Mouse (Mus musculus) lung, postnatal 4 days (tissue): ENCODE data around the gene Pbld1.
A peak's percentile ranks its signal among the peaks of the same experiment; 100 is the strongest.

ENCODE experiments used
- DNase-seq, 2 experiments: peaks; one replicate each; pipeline ENCODE4 v3.0.0; 2021

Gene Pbld1

DNA sequence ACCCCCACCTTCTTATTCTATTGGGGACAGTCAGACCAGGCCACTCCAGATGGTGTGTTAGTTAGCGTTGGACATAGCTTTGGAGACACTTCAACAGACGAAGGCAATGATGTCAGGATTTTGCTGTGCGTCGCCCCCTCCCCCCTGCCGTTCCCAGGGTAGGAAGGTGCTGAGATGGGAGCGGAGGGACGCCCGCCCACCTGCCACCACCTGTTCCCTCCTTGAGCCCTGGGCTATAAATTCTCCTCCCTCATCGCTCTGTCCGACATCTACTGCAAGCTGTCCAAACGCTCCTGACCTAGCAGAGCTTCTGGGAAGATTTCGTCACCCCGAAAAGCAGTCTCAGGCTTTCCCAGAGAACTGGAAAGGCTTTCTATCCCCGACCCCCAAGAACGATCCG, 39.6 kb downstream of the Pbld1 start, which contains the start of gene Atoh7:
Gene Atoh7, plus strand, starts transcription at position 131 of the 400 bp plus-strand sequence.
- no peak for DNase-seq

DNA sequence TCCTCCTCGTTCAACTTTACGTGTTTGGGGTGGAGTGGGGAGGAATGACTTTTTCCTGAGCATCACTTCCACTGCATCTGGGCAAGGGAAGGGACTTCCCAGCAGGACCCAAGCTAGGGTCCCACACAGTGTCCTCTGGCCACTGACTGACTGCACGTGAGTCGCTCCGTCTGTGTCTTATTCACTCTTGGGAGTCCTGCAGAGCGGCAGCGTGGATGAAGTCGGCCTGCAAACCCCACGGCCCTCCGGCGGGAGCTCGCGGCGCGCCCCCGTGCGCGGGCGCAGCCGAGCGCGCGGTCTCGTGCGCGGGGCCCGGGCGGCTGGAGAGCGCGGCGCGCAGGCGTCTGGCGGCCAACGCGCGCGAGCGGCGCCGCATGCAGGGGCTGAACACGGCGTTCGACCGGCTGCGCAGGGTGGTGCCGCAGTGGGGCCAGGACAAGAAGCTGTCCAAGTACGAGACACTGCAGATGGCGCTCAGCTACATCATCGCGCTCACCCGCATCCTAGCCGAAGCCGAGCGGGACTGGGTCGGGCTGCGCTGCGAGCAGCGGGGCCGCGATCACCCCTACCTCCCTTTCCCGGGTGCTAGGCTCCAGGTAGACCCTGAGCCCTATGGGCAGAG, 40.1 kb downstream of the Pbld1 start:
- DNase-seq, result peak; percentile 32 to 65

DNA sequence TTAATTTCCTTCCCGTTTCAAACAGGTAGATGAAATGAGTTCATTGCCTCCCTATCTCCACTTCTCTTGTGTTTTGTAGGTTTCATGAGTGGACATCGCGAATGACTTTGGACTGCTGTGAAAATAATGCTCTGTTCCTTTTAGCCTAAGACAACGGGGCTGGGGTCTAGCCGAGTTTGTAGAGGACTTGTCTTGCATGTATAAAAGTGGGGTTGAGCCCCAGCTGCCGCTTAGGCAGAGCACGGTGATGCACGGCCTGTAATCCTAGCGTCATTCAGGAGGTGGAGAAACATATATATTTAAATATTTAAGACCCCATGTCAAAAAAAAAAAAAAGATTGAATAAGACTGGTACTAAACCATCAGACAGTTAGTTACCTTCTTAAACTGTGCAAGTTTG, 40.7 kb downstream of the Pbld1 start:
- DNase-seq, result no peak

DNA sequence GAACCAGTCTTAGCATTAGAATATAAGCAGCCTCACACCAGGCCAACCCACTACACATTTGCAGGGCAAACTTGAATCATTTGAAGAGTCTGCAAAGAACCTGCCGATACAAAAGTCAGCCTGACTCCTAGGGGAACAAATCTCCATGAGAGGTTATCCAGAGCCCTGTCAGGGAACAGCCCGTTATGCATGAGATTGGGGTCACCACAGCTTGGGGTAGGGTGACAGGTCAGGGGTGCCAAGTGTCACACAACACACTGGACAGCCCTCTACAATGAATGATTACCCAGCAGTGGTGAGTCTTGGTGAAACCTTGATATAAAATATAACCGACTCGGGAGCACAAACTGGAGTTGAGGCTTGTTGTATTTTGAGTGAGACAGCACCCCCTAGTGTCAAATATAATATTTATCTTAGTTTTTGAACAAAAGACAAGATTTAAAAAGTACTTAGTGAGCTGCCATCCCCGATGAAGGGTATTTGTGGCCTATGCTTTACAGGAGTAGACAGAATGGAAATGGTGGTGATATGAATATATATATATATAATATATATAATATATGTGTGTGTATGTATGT, 53.2 kb downstream of the Pbld1 start:
- no peak for DNase-seq

DNA sequence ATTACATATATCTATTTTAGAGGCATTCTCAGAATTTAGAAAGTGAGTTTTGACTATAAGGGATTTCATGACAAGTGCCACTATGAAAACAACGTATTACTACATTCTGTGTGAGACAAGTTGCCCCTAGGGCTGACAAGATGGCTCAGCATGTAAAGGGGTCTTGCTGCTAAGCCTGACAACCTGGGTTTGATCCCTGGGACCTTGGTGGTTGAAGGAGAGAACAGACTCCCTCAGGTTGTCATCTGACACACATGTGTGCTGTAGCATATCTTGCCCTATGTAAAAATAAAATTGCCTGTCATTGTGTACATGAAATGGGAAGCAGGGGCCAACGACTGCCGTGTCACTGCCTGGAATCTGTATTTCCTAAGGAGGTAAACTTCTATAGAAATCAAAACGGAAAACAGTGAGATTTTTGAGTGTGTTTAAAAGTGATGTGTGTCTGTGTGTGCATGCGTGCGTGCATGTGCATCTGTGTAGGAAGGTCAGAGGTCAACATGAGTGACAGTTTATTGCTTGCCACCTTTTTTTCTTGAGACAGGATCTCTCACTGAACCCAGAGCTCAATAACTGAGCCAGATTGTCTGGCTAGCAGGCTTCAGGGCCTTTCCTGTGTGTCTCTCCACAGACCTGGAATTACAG, 53.9 kb downstream of the Pbld1 start:
- DNase-seq, result no peak

DNA sequence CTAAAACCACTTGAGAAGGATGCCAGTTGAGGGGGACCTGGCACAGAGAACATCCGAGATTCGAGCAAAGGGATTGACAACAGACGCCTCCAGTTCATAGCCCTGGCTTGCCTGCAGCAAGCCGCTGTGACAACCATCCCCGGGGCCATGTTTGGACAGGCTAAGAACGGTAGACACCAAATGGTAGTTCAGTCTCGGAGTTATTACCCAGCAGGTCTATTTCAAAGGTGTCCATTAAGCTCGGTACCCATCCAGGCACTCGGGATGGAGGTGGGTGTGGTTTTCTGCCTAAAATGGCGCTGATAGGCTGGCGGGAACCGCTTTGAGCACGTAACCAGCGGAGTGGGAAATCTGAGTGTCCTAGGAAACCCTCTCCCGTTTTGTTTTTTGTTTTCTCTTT, 55.9 kb downstream of the Pbld1 start:
- DNase-seq, result no peak

DNA sequence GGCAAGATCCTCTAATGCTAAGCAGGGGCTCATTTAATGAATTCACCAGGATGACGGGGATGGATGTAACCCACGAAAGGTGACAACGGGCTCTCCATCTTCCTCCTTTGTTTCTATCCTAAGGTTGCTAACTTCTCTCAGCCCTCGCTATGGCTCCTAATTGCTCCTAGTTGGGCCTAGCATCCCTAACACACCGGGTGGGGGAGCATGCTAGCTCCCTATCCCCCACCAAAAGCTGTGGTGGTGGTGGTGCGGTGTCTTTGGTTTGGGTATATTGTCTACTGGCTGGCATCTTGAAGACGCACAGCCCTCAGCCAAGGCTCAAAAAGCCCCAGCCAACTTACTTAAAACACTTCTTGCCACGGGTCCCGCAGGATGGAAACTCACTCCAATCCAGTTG, 56.4 kb downstream of the Pbld1 start:
- no peak for DNase-seq

DNA sequence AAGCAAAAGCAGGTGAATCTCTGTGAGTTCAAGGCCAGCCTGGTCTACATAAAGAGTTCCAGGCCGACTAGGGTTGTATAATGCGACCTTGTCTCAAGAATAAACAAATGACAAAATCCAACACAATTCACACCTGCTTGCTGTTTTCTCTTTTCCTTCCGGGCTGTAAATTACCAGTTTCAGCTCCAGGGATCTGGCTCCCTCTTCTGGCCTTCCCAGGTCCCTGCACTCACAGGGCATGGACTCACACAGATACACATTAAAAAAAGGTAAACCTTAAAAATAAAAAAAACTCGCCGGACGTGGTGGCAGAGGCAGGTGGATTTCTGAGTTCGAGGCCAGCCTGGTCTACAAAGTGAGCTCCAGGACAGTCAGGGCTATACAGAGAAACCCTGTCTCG, 57.6 kb downstream of the Pbld1 start:
- no peak for DNase-seq

DNA sequence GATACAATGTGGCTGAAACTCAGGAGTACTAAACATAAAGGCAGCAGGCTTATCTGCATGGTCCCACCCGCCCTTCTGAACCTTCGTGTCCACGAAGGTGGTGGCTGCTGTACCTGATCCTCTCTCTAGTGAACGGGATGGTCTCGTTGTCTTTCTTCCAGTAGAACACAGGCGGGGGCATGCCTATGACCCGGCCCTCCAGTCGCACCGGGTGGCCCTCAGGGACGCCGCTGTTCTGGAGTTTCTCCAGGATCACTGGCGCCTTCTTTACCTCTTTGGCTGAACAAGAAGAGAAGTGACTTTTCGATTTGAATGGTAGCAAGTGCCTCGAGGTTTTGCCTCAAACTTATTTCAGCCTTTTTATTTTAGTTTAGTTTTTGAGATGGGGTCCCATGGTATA, 60.0 kb downstream of the Pbld1 start:
- no peak for DNase-seq

DNA sequence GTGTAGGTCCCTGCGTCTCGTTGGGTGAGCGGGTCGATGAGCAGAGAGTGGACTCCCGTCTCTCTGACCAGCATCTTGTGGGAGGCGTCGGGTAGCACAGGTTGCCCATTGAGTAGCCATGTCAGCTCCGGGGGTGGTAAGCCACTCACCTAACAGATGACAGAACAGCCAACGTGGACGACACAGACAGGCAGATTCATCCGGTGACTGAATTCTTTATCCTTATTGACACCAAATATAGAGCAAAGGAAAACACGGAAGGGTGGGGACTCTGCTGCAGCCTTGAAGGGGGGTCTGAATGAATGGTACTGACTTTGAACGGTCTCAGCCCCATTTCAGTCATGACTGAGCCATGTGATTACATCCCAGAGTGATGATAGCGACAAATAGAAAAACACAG, 62.0 kb downstream of the Pbld1 start:
- DNase-seq, result no peak

DNA sequence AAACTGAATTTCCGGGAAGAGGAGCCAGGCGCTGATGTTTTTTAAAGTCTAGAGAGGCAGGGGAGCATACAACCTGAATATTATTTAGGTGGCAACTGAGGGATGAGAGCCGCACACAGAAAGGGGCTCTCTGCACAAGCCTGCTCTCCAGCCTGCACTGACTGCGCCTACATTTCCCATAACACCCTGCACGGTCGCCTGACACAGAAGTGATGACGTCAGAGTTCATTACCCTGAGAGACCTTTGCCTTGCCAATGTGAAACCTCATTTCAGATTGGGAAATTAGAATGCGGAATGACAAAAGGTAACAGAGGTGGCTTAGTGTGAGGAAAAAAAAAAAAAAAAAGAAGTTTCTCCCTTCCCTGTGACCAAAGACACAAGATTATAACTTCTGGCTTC, 62.6 kb downstream of the Pbld1 start:
- DNase-seq, result peak; percentile 24 to 29

DNA sequence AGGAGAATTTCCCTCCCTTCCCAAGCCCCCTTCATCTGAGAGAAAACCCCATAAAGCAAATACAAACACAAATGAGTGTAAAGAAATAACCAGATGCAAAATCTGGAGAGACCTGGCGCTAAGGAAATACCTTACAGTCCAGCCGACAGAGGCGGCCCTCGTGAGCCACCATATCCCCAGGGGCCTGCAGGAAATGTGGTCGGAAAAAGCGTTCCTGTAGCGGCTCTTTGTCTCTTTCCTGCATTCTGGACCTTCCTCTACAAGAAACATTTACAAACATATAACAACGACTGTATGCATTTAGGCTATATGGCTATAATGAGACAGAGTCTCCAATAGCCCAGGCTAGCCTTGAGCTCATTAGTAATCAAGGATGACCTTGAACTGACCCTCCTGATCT, 63.2 kb downstream of the Pbld1 start:
- DNase-seq, result no peak

DNA sequence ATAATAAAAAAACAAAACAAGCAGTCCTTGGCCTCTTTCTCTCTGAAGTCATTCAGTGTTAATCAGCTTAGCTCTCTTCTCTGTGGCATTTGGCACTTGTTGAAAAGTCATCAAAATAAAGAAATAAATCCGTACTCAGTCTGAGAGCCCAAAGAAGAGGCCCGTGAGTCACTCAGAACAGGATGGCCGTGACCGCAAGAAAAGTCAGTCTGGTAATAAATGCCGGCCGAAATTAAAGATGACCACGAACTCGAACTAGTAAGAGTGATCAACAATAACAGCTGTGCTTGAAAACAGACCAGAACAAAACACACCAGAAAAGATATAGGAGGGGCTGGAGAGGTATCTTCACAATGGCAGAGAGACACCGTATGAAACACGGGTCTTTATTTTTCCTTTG, 64.1 kb downstream of the Pbld1 start:
- no peak for DNase-seq

DNA sequence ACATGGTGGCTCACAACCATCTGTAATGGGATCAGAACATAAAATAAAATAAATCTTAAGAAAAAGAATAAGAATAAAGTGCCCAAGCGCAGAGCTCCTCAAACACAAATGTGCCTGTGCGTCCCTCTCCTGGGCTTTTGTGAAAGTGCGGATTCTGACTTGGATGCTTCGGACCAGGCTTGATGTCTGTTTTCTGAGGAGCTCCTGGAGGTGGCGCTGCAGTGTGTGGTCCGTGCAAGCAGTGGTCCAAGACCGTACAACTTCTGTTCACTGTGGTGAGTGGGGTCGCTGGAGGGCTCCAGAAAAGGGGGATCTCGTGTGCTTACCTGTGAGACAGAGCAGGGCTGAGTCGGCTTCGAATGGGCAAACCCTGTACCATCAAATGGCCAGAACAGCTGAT, 65.4 kb downstream of the Pbld1 start:
- DNase-seq, result no peak

DNA sequence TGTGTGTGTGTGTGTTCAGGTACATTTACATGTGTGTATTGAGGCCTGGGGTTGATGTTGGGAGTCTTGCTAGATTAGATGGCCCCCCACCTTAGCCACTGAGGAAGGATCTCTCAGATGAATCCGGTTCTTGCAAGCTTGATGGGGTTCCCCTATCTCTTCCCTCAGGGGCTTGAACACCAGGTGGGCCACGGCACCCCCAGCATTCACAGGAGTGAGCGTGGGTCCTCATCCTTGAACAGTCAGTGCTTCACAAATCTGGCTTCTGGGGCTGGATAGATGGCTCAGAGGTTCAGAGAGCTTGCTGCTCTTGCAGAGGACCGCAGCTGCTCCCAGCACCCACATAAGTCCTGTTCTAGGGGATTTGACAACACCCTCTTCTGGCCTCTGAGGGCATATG, 66.2 kb downstream of the Pbld1 start:
- no peak for DNase-seq

DNA sequence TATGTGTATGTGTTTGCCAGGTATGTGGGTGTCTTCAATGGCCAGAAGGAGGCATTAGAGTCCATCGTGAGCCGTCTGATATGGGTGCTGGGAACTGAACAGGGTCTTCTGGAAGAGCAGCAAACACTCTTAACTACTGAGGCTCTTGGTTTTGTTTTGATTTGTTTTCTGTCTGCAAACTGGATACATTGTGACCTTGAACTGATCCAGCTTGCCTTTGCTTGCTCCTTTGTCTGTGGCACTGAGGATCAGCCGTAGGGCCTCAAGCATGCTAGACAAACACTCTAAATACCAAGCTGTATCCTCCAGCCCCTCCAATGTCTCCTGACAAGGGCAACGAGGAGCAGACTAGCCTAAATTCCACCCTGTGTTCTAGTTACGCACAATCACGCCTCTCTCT, 67.2 kb downstream of the Pbld1 start:
- no peak for DNase-seq
